Mouse (Mus musculus) embryonic facial prominence, embryonic 14.5 days (tissue): ENCODE measurements around the gene Fam168b. TPM values are rescaled to one million over a fixed set of nuclear protein-coding genes. Genes with fewer than 3 reads are reported as not detected.
A peak's percentile ranks its signal among the peaks of the same experiment; 100 is the strongest.

ENCODE experiments used
- ATAC-seq: fragments of 200-750 bp; cut with Nextera tagmentation; 2 replicates; pipeline ENCODE4 v1.8.0; 2017; ENCODE audit warnings: low read depth, moderate number of reproducible peaks, moderate TSS enrichment
- DNase-seq: peaks from one replicate; pipeline ENCODE4 v3.0.0-alpha.2; 2015; ENCODE audit warnings: low spot score
- H3K27ac ChIP-seq: fragments of 300-500 bp; sonication (generic); replicated peaks from 2 replicates; pipeline ENCODE4 v1.5.1; 2014; ENCODE audit warnings: low read depth, mild to moderate bottlenecking, low read length, moderate library complexity
- H3K27me3 ChIP-seq: fragments of 300-500 bp; sonication (generic); replicated peaks from 2 replicates; pipeline ENCODE4 v1.6.1; 2014; ENCODE audit warnings: low read length; ENCODE audit not compliant: control insufficient read depth, insufficient read depth
- H3K36me3 ChIP-seq: fragments of 300-500 bp; sonication (generic); 2 replicates; pipeline ENCODE4 v1.6.1; 2014; ENCODE audit warnings: low read length, mixed read lengths; ENCODE audit not compliant: control insufficient read depth, insufficient read depth
- H3K4me1 ChIP-seq: fragments of 300-500 bp; sonication (generic); 2 replicates; pipeline ENCODE4 v1.6.1; 2014; ENCODE audit warnings: antibody characterized with exemption, low read length; ENCODE audit not compliant: control insufficient read depth, insufficient read depth
- H3K4me2 ChIP-seq: fragments of 300-500 bp; sonication (generic); 2 replicates; pipeline ENCODE4 v1.6.1; 2014; ENCODE audit warnings: low read depth, mild to moderate bottlenecking, low read length, moderate library complexity, mixed read lengths
- H3K4me3 ChIP-seq: fragments of 300-500 bp; sonication (generic); 2 replicates; pipeline ENCODE4 v1.5.1; 2014; ENCODE audit warnings: low read depth, mild to moderate bottlenecking, low read length
- H3K9ac ChIP-seq: fragments of 300-500 bp; sonication (generic); 2 replicates; pipeline ENCODE4 v1.6.1; 2014; ENCODE audit warnings: low read depth, mild to moderate bottlenecking, low read length, moderate library complexity, mixed read lengths
- H3K9me3 ChIP-seq: fragments of 300-500 bp; sonication (generic); 2 replicates; pipeline ENCODE4 v1.6.1; 2016; ENCODE audit warnings: low read length; ENCODE audit not compliant: control insufficient read depth
- WGBS: fragments of 180-500 bp; shearing (Covaris S2); extraction: QIAGEN DNeasy Blood & Tissue Kit; methylation state at CpG from one replicate; pipeline ENCODE4 v1.1.7; 2014; 5-methylcytosine and 5-hydroxymethylcytosine counted together
- polyA plus RNA-seq: library from polyadenylated mRNA; unstranded; fragments of >200 nt; fragmentation: Nextera tagmentation; extraction: Ambion mirVana; gene quantifications from 2 replicates; pipeline ENCODE4 v1.2.1, GENCODE M21; 2014

Gene Fam168b
- polyA plus RNA-seq, 1 experiment from 2014 or later: 68.1 TPM

- H3K4me1 ChIP-seq: no peaks in the 10 kb centered on the region
- no peak for ATAC-seq
- no peak overlapping the region for H3K4me3 ChIP-seq
- no peaks in the 10 kb centered on the region for H3K27me3 ChIP-seq
- no peaks in the 10 kb centered on the region for H3K9me3 ChIP-seq
- H3K36me3 ChIP-seq: peaks cover 5% of the 10 kb centered on the region; the same call in 1 of the 2 replicates
- H3K27ac ChIP-seq: no peak overlapping the region
- 86% methylated on average over 8 of the region's 8 CpGs for WGBS
- H3K4me2 ChIP-seq: no peak overlapping the region
- DNase-seq: no peak
- H3K9ac ChIP-seq: no peak overlapping the region
These were observed 25.5 kb upstream of the Fam168b start for GRCm38 (mm10) chr1:34868391-34868790.

GRCm38 (mm10) chr1:34867574-34867955, 24.7 kb upstream of the Fam168b start:
- Histone ChIP-seq H3K36me3 (peaks cover 5% of the 10 kb centered on the region; the same call in 1 of the 2 replicates), H3K9me3 (no peaks in the 10 kb centered on the region), H3K4me3 (no peak overlapping the region), H3K27me3 (no peaks in the 10 kb centered on the region), H3K4me1 (no peaks in the 10 kb centered on the region), H3K4me2 (no peak overlapping the region), H3K27ac (no peak overlapping the region), H3K9ac (no peak overlapping the region)
- ATAC-seq (no peak), DNase-seq (no peak)
- 94% methylated on average over 5 of the region's 5 CpGs for WGBS

- no peak overlapping the region for H3K27ac ChIP-seq
- H3K4me2 ChIP-seq: no peak overlapping the region
- no peak overlapping the region for H3K9ac ChIP-seq
- H3K4me3 ChIP-seq: no peak overlapping the region
- peaks cover 5% of the 10 kb centered on the region; the same call in 1 of the 2 replicates for H3K36me3 ChIP-seq
- no peaks in the 10 kb centered on the region for H3K4me1 ChIP-seq
- DNase-seq (peak; percentile 89), ATAC-seq (peak; percentile 74; the same call in 1 of the 2 replicates)
- H3K9me3 ChIP-seq: no peaks in the 10 kb centered on the region
- H3K27me3 ChIP-seq: no peaks in the 10 kb centered on the region
- 59% methylated on average over 10 of the region's 10 CpGs for WGBS
These were observed 24.1 kb upstream of the Fam168b start for GRCm38 (mm10) chr1:34866815-34867573.

- H3K4me2 ChIP-seq: no peak overlapping the region
- 78% methylated on average over 9 of the region's 9 CpGs for WGBS
- H3K4me1 ChIP-seq: no peaks in the 10 kb centered on the region
- 0 out of 2 replicates have a peak, but pooled peaks cover 5% of the 10 kb centered on the region for H3K36me3 ChIP-seq
- DNase-seq: no peak
- no peak overlapping the region for H3K27ac ChIP-seq
- H3K9ac ChIP-seq: no peak overlapping the region
- no peaks in the 10 kb centered on the region for H3K27me3 ChIP-seq
- ATAC-seq: no peak
- H3K4me3 ChIP-seq: no peak overlapping the region
- no peaks in the 10 kb centered on the region for H3K9me3 ChIP-seq
These were observed 23.0 kb upstream of the Fam168b start for GRCm38 (mm10) chr1:34865866-34866265.

- Histone ChIP-seq H3K27ac (no peak overlapping the region), H3K4me2 (no peak overlapping the region), H3K4me3 (no peak overlapping the region), H3K27me3 (no peaks in the 10 kb centered on the region), H3K9me3 (no peaks in the 10 kb centered on the region), H3K36me3 (0 out of 2 replicates have a peak, but pooled peaks cover 1% of the 10 kb centered on the region), H3K4me1 (no peaks in the 10 kb centered on the region), H3K9ac (no peak overlapping the region)
- DNase-seq (no peak), ATAC-seq (no peak)
- WGBS: 78% methylated on average over 7 of the region's 7 CpGs
These were observed 21.4 kb upstream of the Fam168b start for GRCm38 (mm10) chr1:34864243-34864642.

- H3K4me3 ChIP-seq: no peak overlapping the region
- ATAC-seq: no peak
- no peaks in the 10 kb centered on the region for H3K36me3 ChIP-seq
- H3K27ac ChIP-seq: no peak overlapping the region
- H3K4me1 ChIP-seq: no peaks in the 10 kb centered on the region
- no peak overlapping the region for H3K4me2 ChIP-seq
- no peak overlapping the region for H3K9ac ChIP-seq
- H3K9me3 ChIP-seq: no peaks in the 10 kb centered on the region
- H3K27me3 ChIP-seq: no peaks in the 10 kb centered on the region
- no peak for DNase-seq
- WGBS: 86% methylated on average over 7 of the region's 7 CpGs
These were observed 20.5 kb upstream of the Fam168b start for GRCm38 (mm10) chr1:34863323-34863722.

GRCm38 (mm10) chr1:34862877-34863276, 20.0 kb upstream of the Fam168b start:
- H3K27ac ChIP-seq: no peak overlapping the region
- H3K36me3 ChIP-seq: no peaks in the 10 kb centered on the region
- no peak for DNase-seq
- 89% methylated on average over 13 of the region's 13 CpGs for WGBS
- H3K9me3 ChIP-seq: no peaks in the 10 kb centered on the region
- ATAC-seq: no peak
- no peaks in the 10 kb centered on the region for H3K4me1 ChIP-seq
- H3K27me3 ChIP-seq: no peaks in the 10 kb centered on the region
- H3K4me2 ChIP-seq: no peak overlapping the region
- no peak overlapping the region for H3K9ac ChIP-seq
- H3K4me3 ChIP-seq: no peak overlapping the region

- Histone ChIP-seq H3K9ac (no peak overlapping the region), H3K9me3 (no peaks in the 10 kb centered on the region), H3K27ac (no peak overlapping the region), H3K4me3 (no peak overlapping the region), H3K4me1 (no peaks in the 10 kb centered on the region), H3K27me3 (no peaks in the 10 kb centered on the region), H3K36me3 (no peaks in the 10 kb centered on the region), H3K4me2 (no peak overlapping the region)
- no peak for DNase-seq
- no peak for ATAC-seq
- WGBS: 88% methylated on average over 7 of the region's 7 CpGs
These were observed 17.3 kb upstream of the Fam168b start for GRCm38 (mm10) chr1:34860205-34860604.

GRCm38 (mm10) chr1:34859761-34860160, 16.9 kb upstream of the Fam168b start:
- no peak overlapping the region for H3K9ac ChIP-seq
- H3K27ac ChIP-seq: no peak overlapping the region

More at GRCm38 (mm10) chr1:34859761-34860160, 16.9 kb upstream of the Fam168b start:
- ATAC-seq (no peak), DNase-seq (no peak)
- H3K4me1 ChIP-seq: no peaks in the 10 kb centered on the region
- H3K36me3 ChIP-seq: no peaks in the 10 kb centered on the region
- H3K27me3 ChIP-seq: no peaks in the 10 kb centered on the region
- no peaks in the 10 kb centered on the region for H3K9me3 ChIP-seq
- H3K4me3 ChIP-seq: no peak overlapping the region
- no peak overlapping the region for H3K4me2 ChIP-seq
- WGBS: 79% methylated on average over 3 of the region's 3 CpGs
